Mouse (Mus musculus): ENCODE data around the gene Tmem178. TPM values are rescaled to one million over a fixed set of nuclear protein-coding genes. Genes with fewer than 3 reads are reported as not detected.

The Tmem178 gene
- polyA plus RNA-seq, 1 experiment from 2014 or later, result 5.8 TPM

- H3K9ac ChIP-seq, result no peak overlapping the region
- no peaks in the 10 kb centered on the region for H3K4me1 ChIP-seq
- WGBS, result 68% methylated on average over 2 of the region's 2 CpGs
- H3K4me3 ChIP-seq, result no peak overlapping the region
- peaks cover 49% of the 10 kb centered on the region for H3K36me3 ChIP-seq
- no peaks in the 10 kb centered on the region for H3K27me3 ChIP-seq
- H3K9me3 ChIP-seq, result no peaks in the 10 kb centered on the region
- no peak for ATAC-seq (ENCODE audit: insufficient number of reproducible peaks, insufficient read depth, low FRiP score, low TSS enrichment)
- H3K27ac ChIP-seq, result no peak overlapping the region
- no peak overlapping the region for H3K4me2 ChIP-seq (replicated peaks)
Measured at GRCm38 (mm10) chr17:81032957-81033356, 88.5 kb downstream of the Tmem178 start.

GRCm38 (mm10) chr17:81035354-81035753 is 90.9 kb downstream of the Tmem178 start:
- WGBS, result 82% methylated on average over 5 of the region's 5 CpGs
- peaks cover 61% of the 10 kb centered on the region for H3K36me3 ChIP-seq
- ATAC-seq (ENCODE audit: insufficient number of reproducible peaks, insufficient read depth, low FRiP score, low TSS enrichment), result no peak

GRCm38 (mm10) chr17:81038707-81039408 is 94.4 kb downstream of the Tmem178 start:
- no peak overlapping the region for H3K9ac ChIP-seq
- no peak overlapping the region for H3K4me3 ChIP-seq
- no peak overlapping the region for H3K4me2 ChIP-seq (replicated peaks)
- H3K4me1 ChIP-seq, result no peaks in the 10 kb centered on the region
- no peaks in the 10 kb centered on the region for H3K27me3 ChIP-seq
- ATAC-seq (ENCODE audit: insufficient number of reproducible peaks, insufficient read depth, low FRiP score, low TSS enrichment), result no peak
- H3K9me3 ChIP-seq, result no peaks in the 10 kb centered on the region
- 89% methylated on average over 2 of the region's 2 CpGs for WGBS
- no peak overlapping the region for H3K27ac ChIP-seq
- peaks cover 71% of the 10 kb centered on the region for H3K36me3 ChIP-seq

More at GRCm38 (mm10) chr17:81035354-81035753, 90.9 kb downstream of the Tmem178 start:
- Histone ChIP-seq H3K4me1 (no peaks in the 10 kb centered on the region), H3K27me3 (no peaks in the 10 kb centered on the region), H3K9me3 (no peaks in the 10 kb centered on the region), H3K4me3 (no peak overlapping the region), H3K4me2 (replicated peaks) (no peak overlapping the region), H3K9ac (no peak overlapping the region), H3K27ac (no peak overlapping the region)

GRCm38 (mm10) chr17:81041662-81042061 is 97.2 kb downstream of the Tmem178 start:
- Histone ChIP-seq H3K36me3 (peaks cover 58% of the 10 kb centered on the region), H3K4me3 (no peak overlapping the region), H3K4me1 (no peaks in the 10 kb centered on the region), H3K9ac (no peak overlapping the region), H3K4me2 (replicated peaks) (no peak overlapping the region), H3K27me3 (no peaks in the 10 kb centered on the region), H3K9me3 (no peaks in the 10 kb centered on the region), H3K27ac (no peak overlapping the region)
- ATAC-seq (ENCODE audit: insufficient number of reproducible peaks, insufficient read depth, low FRiP score, low TSS enrichment), result no peak
- 90% methylated on average over 2 of the region's 2 CpGs for WGBS

- no peak overlapping the region for H3K9ac ChIP-seq
- no peak overlapping the region for H3K27ac ChIP-seq
- 83% methylated on average over 3 of the region's 3 CpGs for WGBS
- H3K4me3 ChIP-seq, result no peak overlapping the region
- no peaks in the 10 kb centered on the region for H3K9me3 ChIP-seq
- H3K4me1 ChIP-seq, result peaks cover 7% of the 10 kb centered on the region
- peaks cover 42% of the 10 kb centered on the region for H3K36me3 ChIP-seq
- H3K27me3 ChIP-seq, result no peaks in the 10 kb centered on the region
- no peak overlapping the region for H3K4me2 ChIP-seq (replicated peaks)
- ATAC-seq (ENCODE audit: insufficient number of reproducible peaks, insufficient read depth, low FRiP score, low TSS enrichment), result no peak
Measured at GRCm38 (mm10) chr17:81044356-81044755, 99.9 kb downstream of the Tmem178 start.

- WGBS, result 94% methylated on average over 6 of the region's 6 CpGs
Measured at GRCm38 (mm10) chr17:81045115-81045514, 100.7 kb downstream of the Tmem178 start.

GRCm38 (mm10) chr17:81045525-81046150 is 101.2 kb downstream of the Tmem178 start:
- Histone ChIP-seq H3K36me3 (peaks cover 42% of the 10 kb centered on the region), H3K4me1 (peaks cover 7% of the 10 kb centered on the region), H3K4me2 (replicated peaks) (no peak overlapping the region), H3K27ac (no peak overlapping the region), H3K4me3 (no peak overlapping the region), H3K9me3 (no peaks in the 10 kb centered on the region), H3K27me3 (no peaks in the 10 kb centered on the region), H3K9ac (no peak overlapping the region)
- WGBS, result 89% methylated on average over 9 of the region's 9 CpGs
- no peak for ATAC-seq (ENCODE audit: insufficient number of reproducible peaks, insufficient read depth, low FRiP score, low TSS enrichment)

More at GRCm38 (mm10) chr17:81045115-81045514, 100.7 kb downstream of the Tmem178 start:
- H3K27ac ChIP-seq, result no peak overlapping the region
- H3K4me1 ChIP-seq, result peaks cover 7% of the 10 kb centered on the region
- peaks cover 42% of the 10 kb centered on the region for H3K36me3 ChIP-seq
- no peaks in the 10 kb centered on the region for H3K9me3 ChIP-seq
- H3K9ac ChIP-seq, result no peak overlapping the region
- H3K4me2 ChIP-seq (replicated peaks), result no peak overlapping the region
- no peaks in the 10 kb centered on the region for H3K27me3 ChIP-seq
- ATAC-seq (ENCODE audit: insufficient number of reproducible peaks, insufficient read depth, low FRiP score, low TSS enrichment), result no peak
- no peak overlapping the region for H3K4me3 ChIP-seq

- peaks cover 39% of the 10 kb centered on the region for H3K36me3 ChIP-seq
- WGBS, result 50% methylated on average over 7 of the region's 7 CpGs
- no peaks in the 10 kb centered on the region for H3K27me3 ChIP-seq
- peaks cover 7% of the 10 kb centered on the region for H3K4me1 ChIP-seq
- no peak overlapping the region for H3K4me3 ChIP-seq
- no peak overlapping the region for H3K4me2 ChIP-seq (replicated peaks)
- H3K9me3 ChIP-seq, result no peaks in the 10 kb centered on the region
- 0 out of 2 replicates have a peak overlapping the region, but pooled peaks have one; percentile 1 for H3K27ac ChIP-seq
- no peak for ATAC-seq (ENCODE audit: insufficient number of reproducible peaks, insufficient read depth, low FRiP score, low TSS enrichment)
- no peak overlapping the region for H3K9ac ChIP-seq
Measured at GRCm38 (mm10) chr17:81047930-81048564, 103.6 kb downstream of the Tmem178 start.

Other genes with a start within 250 kb of the Tmem178 start
- 34.7 and 37.0 TPM in 2 replicates for gene Map4k3, start 216.1 kb upstream of the Tmem178 start, polyA plus RNA-seq (2016; fragmentation: Nextera tagmentation; extraction: Ambion mirVana)
- gene Thumpd2, start 120.5 kb downstream of the Tmem178 start, polyA plus RNA-seq (2016; fragmentation: Nextera tagmentation; extraction: Ambion mirVana), result 16.4 and 17.9 TPM in 2 replicates